Mouse (Mus musculus): Measurements from ENCODE around the gene Hoxc8. TPM values are rescaled to one million over a fixed set of nuclear protein-coding genes. Genes with fewer than 3 reads are reported as not detected.

Hoxc8 gene
- total RNA-seq, 2 experiments from 2014 or later = 1.1 to 1.2 TPM

Small RNA genes lying within 50 kb of the gene (microRNA-seq; reads per million reads assigned to microRNA genes)
- gene Mir196a-2 = 1,179 to 1,348 reads per million in 2 experiments
- 357 to 585 reads per million in 2 experiments for gene Mir615

Other genes starting within 250 kb of the Hoxc8 start
- not detected for gene Hoxc13, start 69.5 kb upstream of the Hoxc8 start, total RNA-seq (2021)
- under 1 TPM in 1 of 2 experiments, not detected in 1; 0.22 TPM for gene Hoxc12, start 53.9 kb upstream of the Hoxc8 start, total RNA-seq (2021)
- gene Hoxc11, start 36.2 kb upstream of the Hoxc8 start, total RNA-seq (2021) = 1 to 10 TPM; 6.6 to 9.1 TPM
- gene Hoxc10, start 23.8 kb upstream of the Hoxc8 start, total RNA-seq (2021) = 10 to 100 TPM; 47.9 to 48.0 TPM
- gene Hoxc5, start 23.2 kb upstream of the Hoxc8 start, total RNA-seq (2021) = 1 to 10 TPM; 1.4 to 1.8 TPM
- gene Hoxc9, start 14.2 kb upstream of the Hoxc8 start, total RNA-seq (2021) = 1 to 10 TPM; 5.7 to 5.8 TPM
- 1 to 10 TPM; 5.2 to 5.9 TPM for gene Hoxc6, start 7.7 kb downstream of the Hoxc8 start, total RNA-seq (2021)
- gene Hoxc4, start 28.3 kb downstream of the Hoxc8 start, total RNA-seq (2021) = 1 to 10 TPM; 3.8 to 5.0 TPM
- 10 to 100 TPM; 10.6 to 11.6 TPM for gene Smug1, start 176.5 kb downstream of the Hoxc8 start, total RNA-seq (2021)
- gene Cbx5, start 249.2 kb downstream of the Hoxc8 start, total RNA-seq (2021) = 10 to 100 TPM; 29.9 to 41.5 TPM
- 100 to 1,000 TPM; 110 to 114 TPM for gene Hnrnpa1, start 249.8 kb downstream of the Hoxc8 start, total RNA-seq (2021)

All from gastrocnemius, postnatal 14 days (tissue).